Mouse (Mus musculus): Measurements from ENCODE around the gene E2f8.

DNA sequence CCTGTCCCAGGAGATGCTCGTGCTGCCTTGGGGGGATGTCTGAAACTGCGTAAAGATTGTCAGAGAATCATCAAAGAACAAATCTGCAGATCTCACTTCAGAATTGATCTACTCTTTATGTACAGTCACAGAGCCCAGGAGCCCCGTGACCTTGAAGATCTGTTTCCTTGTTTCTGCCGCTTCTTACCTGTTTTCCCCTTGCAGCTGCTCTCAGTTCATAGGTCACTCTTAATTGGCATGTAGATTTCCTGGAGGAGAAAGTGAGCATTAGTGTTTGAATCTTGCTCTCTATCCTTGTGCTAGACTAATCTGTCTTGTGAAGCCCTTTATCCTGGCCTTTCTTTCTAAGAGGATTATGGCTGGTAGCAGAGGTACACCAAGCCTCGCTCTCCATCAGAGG lies 59.7 kb downstream of the E2f8 start:
- no peak for TF ChIP-seq CTCF (IDR thresholded peaks at IDR 0.05; ENCODE audit: extremely low read depth, insufficient read depth, insufficient read length, insufficient replicate concordance)
- no peak for TF ChIP-seq POLR2A (IDR thresholded peaks at IDR 0.05; ENCODE audit: low read depth, low read length)
